Mouse (Mus musculus): ENCODE data around the gene Lrba. TPM values are rescaled to one million over a fixed set of nuclear protein-coding genes. Genes with fewer than 3 reads are reported as not detected.

Gene Lrba
- polyA plus RNA-seq, 1 experiment = 16.8 TPM

DNA sequence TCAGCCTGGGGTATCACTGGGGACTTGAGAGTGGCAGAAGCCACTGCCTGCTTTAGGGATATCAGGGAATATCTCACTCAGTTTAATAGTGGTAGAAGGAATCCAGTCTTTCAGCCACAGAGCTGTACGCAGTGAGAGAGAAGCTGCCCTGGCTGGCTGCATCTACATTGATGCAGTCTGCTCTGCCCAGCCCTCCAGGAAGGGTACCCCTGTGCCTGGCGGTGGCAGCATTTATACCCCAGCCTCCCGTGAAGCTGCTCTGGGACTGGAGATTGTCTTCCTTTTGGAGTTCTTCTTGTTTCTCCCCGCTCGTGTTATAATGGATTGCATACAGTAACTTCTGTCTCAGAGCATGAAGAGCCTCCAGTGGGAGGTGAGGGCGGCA, 551.0 kb downstream of the Lrba start:
- H3K27ac ChIP-seq (replicated peaks; ENCODE audit: low read depth, low read length) = no peak overlapping the region
- no peak overlapping the region for H3K4me3 ChIP-seq (ENCODE audit: insufficient read depth, low read depth, low read length)
- H3K4me1 ChIP-seq (ENCODE audit: control insufficient read depth, insufficient read depth, insufficient read length, low read length) = no peaks in the 10 kb centered on the region

DNA sequence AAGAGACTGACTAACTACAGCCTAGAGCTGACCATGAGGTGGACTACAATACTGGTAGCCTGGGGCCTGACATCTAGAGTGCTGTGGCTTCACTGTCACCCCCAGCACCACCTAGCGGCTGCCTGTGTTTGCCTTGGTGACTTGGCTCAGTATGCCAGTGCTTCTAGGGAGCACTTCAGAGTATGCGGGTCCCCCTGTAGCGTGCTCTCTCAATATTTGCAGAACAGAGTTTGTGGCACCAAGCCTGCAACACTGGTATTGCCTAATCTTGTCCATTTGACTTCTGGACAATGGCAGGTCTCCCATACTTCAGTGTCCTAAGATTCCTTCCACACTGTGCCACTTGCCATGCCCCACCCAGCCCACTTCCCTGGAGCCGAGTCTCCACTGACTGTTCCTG, 555.2 kb downstream of the Lrba start:
- H3K4me1 ChIP-seq (ENCODE audit: control insufficient read depth, insufficient read depth, insufficient read length, low read length) = no peaks in the 10 kb centered on the region
- no peak overlapping the region for H3K4me3 ChIP-seq (ENCODE audit: insufficient read depth, low read depth, low read length)
- H3K27ac ChIP-seq (replicated peaks; ENCODE audit: low read depth, low read length) = no peak overlapping the region

DNA sequence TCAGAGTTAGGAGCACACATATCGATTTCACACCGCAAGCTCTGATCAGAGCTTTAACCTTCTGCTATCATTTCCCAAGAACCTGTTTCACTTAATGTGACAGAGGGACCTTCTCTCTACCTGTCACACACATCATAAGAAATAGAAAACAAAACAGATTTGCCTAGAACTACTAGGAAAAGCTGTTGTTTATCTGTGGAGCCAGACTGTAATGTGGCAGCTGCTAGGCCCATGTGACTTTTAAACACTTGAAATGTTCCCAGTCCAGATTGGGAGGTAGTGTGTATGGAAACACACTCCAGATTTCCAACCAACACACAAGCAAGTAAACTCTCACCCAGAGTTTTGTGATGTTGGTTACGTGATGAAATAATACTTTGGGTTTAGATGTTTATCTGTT, 559.6 kb downstream of the Lrba start:
- no peak overlapping the region for H3K4me3 ChIP-seq (ENCODE audit: insufficient read depth, low read depth, low read length)
- peaks cover 2% of the 10 kb centered on the region; the same call in 1 of the 2 replicates for H3K4me1 ChIP-seq (ENCODE audit: control insufficient read depth, insufficient read depth, insufficient read length, low read length)
- no peak overlapping the region for H3K27ac ChIP-seq (replicated peaks; ENCODE audit: low read depth, low read length)

DNA sequence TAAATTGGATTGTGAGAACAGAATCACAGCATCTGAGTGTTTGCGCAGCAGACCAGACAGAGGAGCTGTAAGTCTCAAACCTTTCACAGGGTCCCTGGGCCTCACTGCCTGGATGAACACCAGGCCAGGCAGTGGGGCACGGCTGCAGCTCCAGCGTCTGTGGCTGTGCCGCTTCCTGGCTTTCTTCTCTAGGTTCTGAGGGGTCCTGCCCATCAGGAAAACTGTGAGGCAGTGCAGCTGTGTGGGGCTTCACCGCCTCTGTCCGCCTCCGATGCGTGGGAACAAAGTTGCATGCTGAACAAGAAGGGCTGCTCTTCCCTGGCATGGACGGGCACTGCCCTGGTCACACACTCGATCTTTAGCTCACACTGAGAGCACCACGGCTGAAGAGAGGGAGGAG, 560.5 kb downstream of the Lrba start:
- Histone ChIP-seq H3K4me3 (ENCODE audit: insufficient read depth, low read depth, low read length) (no peak overlapping the region), H3K27ac (replicated peaks; ENCODE audit: low read depth, low read length) (no peak overlapping the region), H3K4me1 (ENCODE audit: control insufficient read depth, insufficient read depth, insufficient read length, low read length) (peaks cover 2% of the 10 kb centered on the region; the same call in 1 of the 2 replicates)

DNA sequence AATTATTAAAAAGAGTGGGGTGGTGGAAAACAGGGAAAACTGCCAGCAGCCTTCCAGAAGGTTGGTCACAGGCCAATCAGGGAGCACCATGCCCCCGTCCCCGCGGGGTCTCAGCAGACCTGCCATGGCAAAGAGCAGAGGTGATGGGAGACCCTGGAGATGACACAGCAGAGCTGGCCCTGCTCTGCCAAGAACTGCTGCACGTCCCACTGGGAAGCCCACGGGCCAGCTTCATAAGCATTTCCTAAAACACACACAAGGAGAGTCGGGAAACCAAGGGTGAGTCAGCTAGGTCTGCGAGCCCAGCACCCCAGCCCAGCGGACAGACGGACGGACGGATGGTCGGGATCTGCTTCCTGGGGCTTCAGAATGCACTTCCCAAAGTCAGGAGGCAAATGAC, 561.8 kb downstream of the Lrba start:
- Histone ChIP-seq H3K27ac (replicated peaks; ENCODE audit: low read depth, low read length) (no peak overlapping the region), H3K4me1 (ENCODE audit: control insufficient read depth, insufficient read depth, insufficient read length, low read length) (peaks cover 10% of the 10 kb centered on the region), H3K4me3 (ENCODE audit: insufficient read depth, low read depth, low read length) (no peak overlapping the region)

DNA sequence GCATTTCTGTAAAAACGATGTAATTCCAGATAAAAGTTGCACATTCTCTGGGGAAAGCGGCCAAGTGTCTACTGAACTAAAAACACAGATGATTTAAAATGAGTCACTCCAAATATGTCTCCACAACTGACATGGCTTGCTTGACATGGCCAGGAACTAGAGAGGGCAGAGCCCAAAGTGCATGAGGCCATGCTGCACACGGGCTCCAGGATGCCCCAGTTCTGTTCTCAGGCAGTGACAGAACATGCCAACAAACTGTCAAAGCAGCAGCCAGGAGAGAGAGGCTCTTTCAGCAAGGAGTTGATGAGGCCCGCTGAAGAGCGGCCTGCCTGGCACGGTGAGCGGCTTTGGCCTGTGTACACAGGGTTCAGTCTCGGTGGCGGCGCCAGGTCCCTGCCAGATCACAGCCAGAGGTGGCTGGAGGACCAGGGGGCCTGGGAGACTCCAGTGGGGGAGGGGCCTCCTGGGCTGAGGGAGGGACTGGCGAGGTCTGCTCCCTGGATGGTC, 562.4 kb downstream of the Lrba start:
- Histone ChIP-seq H3K4me3 (ENCODE audit: insufficient read depth, low read depth, low read length) (no peak overlapping the region), H3K27ac (replicated peaks; ENCODE audit: low read depth, low read length) (no peak overlapping the region), H3K4me1 (ENCODE audit: control insufficient read depth, insufficient read depth, insufficient read length, low read length) (peaks cover 10% of the 10 kb centered on the region)

DNA sequence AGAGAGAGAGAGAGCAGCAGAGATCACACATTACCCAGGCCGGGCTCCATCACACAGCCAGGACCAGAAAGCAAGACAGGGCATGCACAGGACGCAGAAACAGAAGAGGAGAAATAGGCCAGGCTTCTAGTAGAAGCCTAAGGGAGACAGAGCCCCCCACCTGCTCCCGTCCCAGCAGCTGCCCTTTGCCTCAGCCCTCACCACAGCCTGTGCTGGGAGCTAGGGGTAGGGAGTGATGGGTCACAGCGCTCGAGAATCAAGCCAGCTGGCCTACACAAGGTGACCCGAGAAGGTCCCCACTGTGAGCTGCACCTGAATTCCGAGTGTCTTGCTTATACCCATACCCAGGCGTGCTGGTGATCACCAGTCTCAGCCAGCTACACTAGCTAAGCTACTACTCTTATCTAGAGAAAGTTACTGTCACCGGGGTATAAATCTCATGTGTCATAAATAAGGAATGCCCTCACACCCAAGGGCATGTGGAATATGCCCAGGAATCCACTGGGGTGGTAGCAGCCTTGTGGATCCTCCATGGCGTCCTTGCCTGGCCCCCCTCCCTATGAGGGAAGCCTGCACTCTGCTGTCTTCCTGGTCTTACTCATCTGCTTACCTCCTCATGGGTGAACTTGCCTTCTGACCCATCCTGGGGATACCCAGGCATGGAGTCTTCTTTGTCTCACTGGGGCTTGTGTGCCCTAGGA, 563.1 kb downstream of the Lrba start:
- Histone ChIP-seq H3K4me3 (ENCODE audit: insufficient read depth, low read depth, low read length) (no peak overlapping the region), H3K4me1 (ENCODE audit: control insufficient read depth, insufficient read depth, insufficient read length, low read length) (peaks cover 10% of the 10 kb centered on the region), H3K27ac (replicated peaks; ENCODE audit: low read depth, low read length) (no peak overlapping the region)

DNA sequence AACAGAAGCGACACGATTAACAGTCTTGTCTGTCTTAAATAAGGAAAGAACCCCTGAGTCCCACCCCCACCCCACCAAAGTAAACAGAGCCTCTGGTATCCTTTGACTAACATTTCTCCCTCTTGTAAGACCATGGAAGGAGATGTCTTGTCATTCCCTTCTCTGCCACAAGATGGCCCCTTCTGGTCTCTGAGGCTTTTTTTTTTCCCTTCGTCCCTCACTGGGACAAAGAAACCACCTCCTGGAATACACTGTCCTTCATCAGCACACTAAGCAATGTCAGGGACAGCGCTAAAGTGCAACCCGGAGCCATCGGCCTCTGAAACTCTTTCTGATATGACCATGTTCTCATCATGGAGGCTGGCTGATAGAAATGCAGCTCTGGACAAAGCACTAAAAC, 564.2 kb downstream of the Lrba start:
- Histone ChIP-seq H3K27ac (replicated peaks; ENCODE audit: low read depth, low read length) (no peak overlapping the region), H3K4me3 (ENCODE audit: insufficient read depth, low read depth, low read length) (no peak overlapping the region), H3K4me1 (ENCODE audit: control insufficient read depth, insufficient read depth, insufficient read length, low read length) (peaks cover 16% of the 10 kb centered on the region)

DNA sequence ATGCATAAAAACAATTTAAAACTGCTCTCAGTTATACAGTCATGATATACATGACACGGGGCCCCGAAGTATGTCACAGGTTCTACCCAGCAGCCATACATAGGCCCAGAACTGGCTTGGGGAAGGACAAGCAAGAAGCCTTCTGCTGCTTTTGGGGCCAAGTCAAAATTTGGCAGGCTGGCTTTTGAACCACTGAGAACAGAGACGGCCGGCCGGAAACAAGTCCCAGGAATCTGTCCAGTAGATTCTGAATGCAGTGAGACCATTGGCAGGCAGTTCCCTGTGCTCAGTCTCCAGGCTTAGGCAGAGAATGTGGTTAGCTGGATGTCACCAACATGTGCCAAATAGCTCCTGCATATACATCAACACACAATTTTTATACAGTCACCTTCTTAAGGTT, 565.3 kb downstream of the Lrba start:
- peaks cover 16% of the 10 kb centered on the region for H3K4me1 ChIP-seq (ENCODE audit: control insufficient read depth, insufficient read depth, insufficient read length, low read length)
- H3K4me3 ChIP-seq (ENCODE audit: insufficient read depth, low read depth, low read length) = no peak overlapping the region
- no peak overlapping the region for H3K27ac ChIP-seq (replicated peaks; ENCODE audit: low read depth, low read length)

DNA sequence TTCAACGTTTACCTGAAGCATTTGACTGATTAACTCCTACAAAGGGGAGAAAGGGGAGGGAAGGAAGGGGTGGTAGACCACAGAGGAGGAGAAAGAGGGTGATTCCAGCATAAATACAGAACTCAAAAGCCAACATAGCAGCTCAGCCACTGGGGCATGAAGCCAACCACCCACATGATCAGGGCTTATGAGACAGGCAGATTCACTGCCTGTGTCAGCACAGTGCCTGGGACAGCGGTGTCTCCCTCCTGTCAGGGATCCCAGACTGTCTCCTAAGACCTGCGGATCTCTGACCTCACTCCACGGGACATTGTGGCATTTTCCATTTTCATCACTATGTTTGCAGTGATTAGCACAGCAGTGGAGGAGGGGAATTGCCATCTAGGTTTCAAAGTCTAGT, 568.8 kb downstream of the Lrba start:
- peaks cover 14% of the 10 kb centered on the region for H3K4me1 ChIP-seq (ENCODE audit: control insufficient read depth, insufficient read depth, insufficient read length, low read length)
- peak overlapping the region; percentile 74 for H3K27ac ChIP-seq (replicated peaks; ENCODE audit: low read depth, low read length)
- H3K4me3 ChIP-seq (ENCODE audit: insufficient read depth, low read depth, low read length) = no peak overlapping the region

DNA sequence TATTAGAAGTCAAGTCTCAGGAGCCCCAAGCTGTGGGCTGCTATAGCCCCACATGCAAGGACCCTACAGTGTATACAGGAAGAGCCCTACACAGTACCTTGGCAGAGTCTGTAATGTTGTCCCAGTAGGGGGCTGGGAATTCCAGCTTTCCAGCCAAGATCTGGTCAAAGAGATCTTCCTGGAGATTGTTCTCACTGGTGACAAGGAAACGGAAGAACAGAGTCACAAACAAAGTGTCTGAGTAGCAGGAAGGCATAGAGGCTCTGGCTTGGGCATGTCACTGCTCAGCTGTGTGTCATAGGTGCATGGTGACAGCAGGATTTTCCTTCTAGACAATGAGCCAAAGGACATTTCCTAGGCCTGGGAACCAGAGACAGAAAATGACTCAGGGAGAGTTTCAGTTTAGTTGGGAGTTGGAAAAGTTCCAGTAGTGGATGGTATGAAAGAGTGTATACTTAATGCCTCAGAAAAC, 569.3 kb downstream of the Lrba start:
- peak overlapping the region; percentile 79 for H3K27ac ChIP-seq (replicated peaks; ENCODE audit: low read depth, low read length)
- no peak overlapping the region for H3K4me3 ChIP-seq (ENCODE audit: insufficient read depth, low read depth, low read length)
- H3K4me1 ChIP-seq (ENCODE audit: control insufficient read depth, insufficient read depth, insufficient read length, low read length) = peaks cover 14% of the 10 kb centered on the region

DNA sequence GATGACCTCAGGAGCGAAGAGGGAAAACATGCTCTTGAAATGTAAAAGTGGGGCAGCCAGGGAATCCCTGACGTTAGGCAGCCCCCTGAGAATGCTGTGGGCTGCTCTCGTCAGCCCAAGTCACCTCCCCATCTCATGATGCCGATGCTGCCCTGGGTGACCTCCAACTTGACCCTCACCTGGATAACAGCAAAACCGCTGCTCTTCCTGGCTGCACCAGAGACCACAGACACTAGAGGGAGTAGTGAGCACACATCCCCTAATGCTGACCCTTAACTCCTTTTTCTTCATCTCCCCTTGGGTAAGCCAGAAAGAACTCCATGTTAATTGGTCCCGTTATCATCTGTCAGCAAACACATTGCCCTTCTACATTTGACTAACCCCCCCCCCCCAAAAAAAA, 572.2 kb downstream of the Lrba start:
- peaks cover 7% of the 10 kb centered on the region for H3K4me1 ChIP-seq (ENCODE audit: control insufficient read depth, insufficient read depth, insufficient read length, low read length)
- no peak overlapping the region for H3K4me3 ChIP-seq (ENCODE audit: insufficient read depth, low read depth, low read length)
- no peak overlapping the region for H3K27ac ChIP-seq (replicated peaks; ENCODE audit: low read depth, low read length)

DNA sequence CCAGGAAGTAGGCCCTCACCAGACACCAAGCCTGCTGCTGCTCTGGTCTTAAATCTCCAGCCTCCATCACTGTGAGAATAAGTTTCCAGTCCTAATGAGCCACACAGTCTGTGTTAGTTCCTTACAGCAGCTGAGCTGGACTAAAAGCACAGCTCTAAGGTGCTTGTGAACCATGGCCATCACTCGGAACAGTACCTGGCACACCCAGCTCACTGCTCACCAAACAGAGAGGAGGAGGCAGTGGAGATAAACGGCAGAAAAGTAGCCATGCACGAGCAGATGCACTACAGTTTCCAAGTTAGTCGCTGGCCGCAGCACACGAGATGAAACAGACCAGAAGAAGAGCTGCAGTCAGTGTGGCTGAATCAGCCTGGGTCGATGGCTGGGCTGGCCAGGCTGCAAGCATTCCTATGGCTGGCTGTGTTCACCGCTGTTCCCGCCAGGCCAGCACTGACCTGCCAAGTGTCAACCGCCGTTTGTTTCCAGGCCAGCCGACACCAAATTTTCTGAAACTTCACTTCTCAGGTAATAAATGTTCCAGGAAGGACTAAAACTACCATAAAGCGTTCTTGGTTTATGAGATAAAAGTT, 573.5 kb downstream of the Lrba start:
- H3K4me1 ChIP-seq (ENCODE audit: control insufficient read depth, insufficient read depth, insufficient read length, low read length) = peaks cover 6% of the 10 kb centered on the region
- no peak overlapping the region for H3K4me3 ChIP-seq (ENCODE audit: insufficient read depth, low read depth, low read length)
- no peak overlapping the region for H3K27ac ChIP-seq (replicated peaks; ENCODE audit: low read depth, low read length)

DNA sequence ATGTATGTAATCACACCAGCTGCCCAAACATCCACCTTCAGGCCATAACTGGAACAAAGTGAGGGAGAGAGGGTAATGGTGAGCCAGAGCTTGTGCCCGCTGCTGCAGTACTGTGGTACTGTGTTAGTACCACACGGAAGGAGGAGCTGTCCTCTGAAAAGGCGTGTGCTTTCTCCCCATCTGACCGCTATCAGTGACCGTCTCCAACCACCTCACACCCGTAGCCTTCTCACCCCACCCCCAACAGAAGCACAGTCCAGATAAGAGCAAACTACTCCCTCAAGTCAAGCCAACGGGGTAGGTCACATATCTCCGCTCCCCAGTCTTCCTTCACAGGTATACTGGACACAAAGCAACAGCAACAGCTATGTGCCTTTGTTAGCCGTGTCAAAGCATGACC, 574.6 kb downstream of the Lrba start:
- H3K4me1 ChIP-seq (ENCODE audit: control insufficient read depth, insufficient read depth, insufficient read length, low read length) = peaks cover 4% of the 10 kb centered on the region
- no peak overlapping the region for H3K4me3 ChIP-seq (ENCODE audit: insufficient read depth, low read depth, low read length)
- no peak overlapping the region for H3K27ac ChIP-seq (replicated peaks; ENCODE audit: low read depth, low read length)

DNA sequence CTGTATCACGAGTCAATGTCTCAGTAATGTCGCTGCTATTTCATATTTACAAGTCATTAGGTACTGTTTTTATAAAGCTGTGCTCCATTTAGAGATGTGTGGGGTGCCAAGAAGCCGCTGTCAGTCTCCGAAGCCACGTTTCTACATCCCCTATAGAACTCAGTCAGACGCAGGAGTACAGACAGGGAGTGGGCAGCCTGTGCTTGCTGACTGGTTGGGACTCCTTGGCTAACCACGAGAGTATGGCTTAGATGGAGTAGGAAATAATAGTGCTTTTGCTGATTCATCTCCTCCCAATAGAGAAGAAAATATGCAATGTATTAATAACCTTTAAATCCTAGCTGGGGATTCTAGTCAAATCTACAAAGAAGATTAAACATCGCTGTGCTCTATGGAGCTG, 576.4 kb downstream of the Lrba start:
- Histone ChIP-seq H3K4me3 (ENCODE audit: insufficient read depth, low read depth, low read length) (no peak overlapping the region), H3K27ac (replicated peaks; ENCODE audit: low read depth, low read length) (no peak overlapping the region), H3K4me1 (ENCODE audit: control insufficient read depth, insufficient read depth, insufficient read length, low read length) (peaks cover 7% of the 10 kb centered on the region; the same call in 1 of the 2 replicates)

DNA sequence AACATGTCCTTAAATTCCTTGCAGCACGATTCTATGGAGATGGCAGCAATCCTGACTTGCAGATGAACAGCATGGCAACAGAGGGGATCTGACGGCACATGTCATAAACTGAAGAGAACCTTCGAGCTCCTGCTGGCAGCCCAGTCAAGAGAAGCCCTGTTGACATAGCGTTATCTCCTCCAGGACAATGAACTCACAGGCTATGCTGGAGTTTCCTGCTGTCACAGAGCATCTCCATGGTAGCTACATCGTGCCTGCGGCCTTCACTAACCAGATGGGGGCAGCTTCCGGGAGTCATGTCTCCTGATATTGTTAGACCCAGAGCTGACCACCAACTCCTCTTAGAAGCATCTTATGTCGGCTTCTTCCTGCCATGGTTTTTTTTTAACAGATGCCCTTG, 578.3 kb downstream of the Lrba start:
- no peak overlapping the region for H3K27ac ChIP-seq (replicated peaks; ENCODE audit: low read depth, low read length)
- H3K4me3 ChIP-seq (ENCODE audit: insufficient read depth, low read depth, low read length) = no peak overlapping the region
- peaks cover 7% of the 10 kb centered on the region; the same call in 1 of the 2 replicates for H3K4me1 ChIP-seq (ENCODE audit: control insufficient read depth, insufficient read depth, insufficient read length, low read length)
